Mouse (Mus musculus): Measurements from ENCODE around the gene Fam135a. TPM values are rescaled to one million over a fixed set of nuclear protein-coding genes. Genes with fewer than 3 reads are reported as not detected.

The Fam135a gene
- polyA plus RNA-seq, 1 experiment, result 6.5 TPM

DNA sequence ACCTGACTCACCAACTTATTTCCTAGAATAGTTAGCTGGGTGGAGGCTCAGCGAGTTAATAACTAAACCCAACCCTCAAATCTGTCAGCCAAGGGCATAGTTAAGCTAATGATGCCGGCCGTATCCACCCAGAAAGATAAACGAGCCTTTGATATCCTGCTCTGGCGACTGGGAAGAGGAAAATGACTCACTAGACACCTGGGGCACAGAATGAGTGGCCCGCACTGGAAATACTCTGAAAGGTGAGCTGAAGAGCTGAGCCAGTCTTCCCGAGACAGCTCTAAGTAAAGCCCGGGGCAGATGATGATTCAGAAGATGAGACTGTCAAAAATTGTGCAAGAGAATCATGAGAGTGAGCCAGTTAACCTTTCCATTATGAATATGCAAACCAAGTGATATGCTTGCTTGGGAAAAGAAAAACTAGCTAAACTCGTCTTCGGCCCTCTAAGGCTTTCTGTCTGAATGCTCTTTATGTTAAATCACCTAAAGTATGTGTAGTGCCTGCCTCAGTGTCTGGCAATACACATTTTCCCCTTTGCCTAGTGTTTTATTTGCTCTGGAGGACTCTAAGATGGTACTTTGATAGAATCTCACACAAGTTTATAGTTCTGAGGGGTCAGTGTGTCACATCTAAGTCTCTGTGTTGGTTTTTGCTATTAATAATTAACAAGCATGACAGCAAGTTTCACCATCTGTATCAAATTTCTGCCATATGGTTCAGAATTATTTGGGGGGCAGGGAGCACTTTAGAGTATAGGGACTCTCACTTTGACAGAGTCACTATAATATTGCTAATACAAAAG, 8.0 kb upstream of the Fam135a start:
- H3ac ChIP-seq (ENCODE audit: control insufficient read depth, insufficient read length), result no peak overlapping the region
- H3K27me3 ChIP-seq (ENCODE audit: control insufficient read depth, insufficient read depth, insufficient read length), result no peaks in the 10 kb centered on the region
- peak overlapping the region; percentile 85 for H3K4me2 ChIP-seq (ENCODE audit: low read depth)
- no peak for TF ChIP-seq POLR2AphosphoS2 (IDR thresholded peaks at IDR 0.05; ENCODE audit: insufficient read length, low read depth)
- no peak for TF ChIP-seq SRF (IDR thresholded peaks at IDR 0.05; ENCODE audit: control insufficient read depth, insufficient read length, low read depth)
- peak; percentile 64 for TF ChIP-seq CEBPB (IDR thresholded peaks at IDR 0.05; ENCODE audit: insufficient read depth, poor library complexity, severe bottlenecking)
- H3K4me3 ChIP-seq, result peak overlapping the region; percentile 3
- no peaks in the 10 kb centered on the region for H3K36me3 ChIP-seq (ENCODE audit: control insufficient read depth, insufficient read depth)
- no peaks in the 10 kb centered on the region for H3K79me2 ChIP-seq (ENCODE audit: control insufficient read depth, insufficient read depth)

DNA sequence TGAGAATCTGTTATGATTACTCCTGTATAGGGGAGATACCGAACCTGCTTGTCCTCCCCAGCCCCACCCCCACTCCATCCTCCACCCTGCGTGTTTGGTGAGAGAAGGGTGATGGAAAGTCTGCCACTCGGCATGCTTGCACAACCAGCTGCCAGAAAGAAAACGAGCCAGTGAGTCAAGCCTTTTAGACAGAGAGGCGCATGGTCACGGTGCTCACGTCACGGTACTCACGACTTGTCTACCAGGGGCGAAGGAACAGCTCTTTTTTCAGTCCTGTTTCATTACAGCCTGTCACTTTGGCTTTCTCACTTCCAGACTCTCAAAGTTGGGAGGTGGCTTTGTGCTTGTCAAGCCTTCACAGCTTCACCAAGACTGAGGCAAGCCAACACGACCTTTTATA, 7.2 kb upstream of the Fam135a start:
- no peaks in the 10 kb centered on the region for H3K79me2 ChIP-seq (ENCODE audit: control insufficient read depth, insufficient read depth)
- no peak overlapping the region for H3ac ChIP-seq (ENCODE audit: control insufficient read depth, insufficient read length)

DNA sequence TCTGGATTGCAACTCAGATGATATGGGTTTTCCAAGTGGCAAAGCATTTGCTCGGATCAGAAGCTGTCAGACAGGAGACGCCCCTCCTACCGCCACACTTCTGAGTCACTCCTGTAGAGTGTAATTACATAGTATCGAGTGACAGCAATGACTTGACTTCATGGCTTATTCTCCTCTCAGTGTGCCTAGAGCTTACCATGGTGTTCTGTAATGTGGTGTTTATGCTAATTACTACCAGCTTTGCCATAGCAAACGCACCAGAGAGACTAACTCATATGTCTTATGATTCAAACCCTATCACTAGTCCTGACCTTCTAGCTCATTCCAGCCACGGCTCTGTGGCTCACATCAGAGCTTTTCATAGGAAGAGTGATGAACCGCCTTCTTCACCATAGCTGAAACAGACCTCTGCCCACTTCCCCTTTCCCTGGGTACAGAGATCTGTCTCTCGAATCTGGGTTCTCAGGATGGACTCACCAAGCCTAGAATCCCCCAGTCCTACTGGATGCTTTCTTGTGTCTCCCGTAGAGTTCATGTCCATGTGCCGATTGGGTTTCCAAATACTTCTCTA, 2.5 kb upstream of the Fam135a start:
- peak overlapping the region; percentile 31 for H3K4me2 ChIP-seq (ENCODE audit: low read depth)
- H3ac ChIP-seq (ENCODE audit: control insufficient read depth, insufficient read length), result no peak overlapping the region
- H3K36me3 ChIP-seq (ENCODE audit: control insufficient read depth, insufficient read depth), result no peaks in the 10 kb centered on the region
- H3K27me3 ChIP-seq (ENCODE audit: control insufficient read depth, insufficient read depth, insufficient read length), result no peaks in the 10 kb centered on the region
- H3K4me3 ChIP-seq, result no peak overlapping the region
- no peak for TF ChIP-seq POLR2AphosphoS2 (IDR thresholded peaks at IDR 0.05; ENCODE audit: insufficient read length, low read depth)
- no peak for TF ChIP-seq MYOD1 (IDR thresholded peaks at IDR 0.05; ENCODE audit: control insufficient read depth in 1 of 3, insufficient read length in 2 of 3, low read depth in 2 of 3)
- peaks cover 19% of the 10 kb centered on the region for H3K79me2 ChIP-seq (ENCODE audit: control insufficient read depth, insufficient read depth)

More for the DNA sequence above, 7.2 kb upstream of the Fam135a start:
- H3K4me2 ChIP-seq (ENCODE audit: low read depth), result peak overlapping the region; percentile 85
- peak overlapping the region; percentile 3 for H3K4me3 ChIP-seq
- TF ChIP-seq USF1 (IDR thresholded peaks at IDR 0.05; ENCODE audit: low read depth) (no peak), CEBPB (IDR thresholded peaks at IDR 0.05; ENCODE audit: insufficient read depth, poor library complexity, severe bottlenecking) (no peak), MYOG (IDR thresholded peaks at IDR 0.05; ENCODE audit: control insufficient read depth in 1 of 3, insufficient read depth in 1 of 3, insufficient read length in 2 of 3, low read depth in 2 of 3) (no peak), POLR2AphosphoS2 (IDR thresholded peaks at IDR 0.05; ENCODE audit: insufficient read length, low read depth) (no peak), MYOD1 (IDR thresholded peaks at IDR 0.05; ENCODE audit: control insufficient read depth in 1 of 3, insufficient read length in 2 of 3, low read depth in 2 of 3) (no peak), MAX (IDR thresholded peaks at IDR 0.05; ENCODE audit: low read depth) (no peak), SRF (IDR thresholded peaks at IDR 0.05; ENCODE audit: control insufficient read depth, insufficient read length, low read depth) (no peak)
- no peaks in the 10 kb centered on the region for H3K36me3 ChIP-seq (ENCODE audit: control insufficient read depth, insufficient read depth)
- no peaks in the 10 kb centered on the region for H3K27me3 ChIP-seq (ENCODE audit: control insufficient read depth, insufficient read depth, insufficient read length)

DNA sequence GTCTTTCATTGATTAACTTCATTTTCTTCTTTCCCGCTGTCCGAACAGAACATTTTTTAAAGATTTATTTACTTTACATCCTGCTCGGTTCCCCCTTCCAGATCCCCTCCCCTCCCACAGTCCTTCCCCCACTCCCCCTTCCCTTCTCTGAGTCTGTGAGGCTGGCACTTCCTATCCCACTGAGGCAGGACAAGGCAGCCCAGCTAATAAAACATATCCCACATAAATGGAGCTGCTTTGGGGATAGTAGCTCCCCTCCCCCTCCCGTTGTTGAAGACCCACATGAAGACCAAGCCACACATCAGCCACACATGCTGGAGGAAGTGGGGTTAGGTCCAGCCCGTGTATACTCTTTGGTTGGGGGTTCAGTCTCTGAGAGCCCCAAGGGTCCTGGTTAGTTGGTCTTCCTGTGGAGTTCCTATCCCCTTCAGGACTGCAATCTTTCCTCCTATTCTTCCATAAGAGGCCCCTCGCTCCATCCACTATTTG, 773 bp upstream of the Fam135a start:
- Histone ChIP-seq H3K36me3 (ENCODE audit: control insufficient read depth, insufficient read depth) (no peaks in the 10 kb centered on the region), H3K4me2 (ENCODE audit: low read depth) (peak overlapping the region; percentile 81), H3K79me2 (ENCODE audit: control insufficient read depth, insufficient read depth) (peaks cover 35% of the 10 kb centered on the region), H3ac (ENCODE audit: control insufficient read depth, insufficient read length) (no peak overlapping the region), H3K4me3 (peak overlapping the region; percentile 71), H3K27me3 (ENCODE audit: control insufficient read depth, insufficient read depth, insufficient read length) (no peaks in the 10 kb centered on the region)
- no peak for TF ChIP-seq CEBPB (IDR thresholded peaks at IDR 0.05; ENCODE audit: insufficient read depth, poor library complexity, severe bottlenecking)
- no peak for TF ChIP-seq TCF3 (IDR thresholded peaks at IDR 0.05; ENCODE audit: insufficient read length, low read depth)
- TF ChIP-seq USF1 (IDR thresholded peaks at IDR 0.05; ENCODE audit: low read depth), result no peak
- TF ChIP-seq POLR2AphosphoS2 (IDR thresholded peaks at IDR 0.05; ENCODE audit: insufficient read length, low read depth), result no peak
- TF ChIP-seq MYOG (IDR thresholded peaks at IDR 0.05; ENCODE audit: control insufficient read depth in 1 of 3, insufficient read depth in 1 of 3, insufficient read length in 2 of 3, low read depth in 2 of 3), result no peak
- no peak for TF ChIP-seq POLR2A (IDR thresholded peaks at IDR 0.05; ENCODE audit: insufficient read length, low read depth)
- no peak for TF ChIP-seq MAX (IDR thresholded peaks at IDR 0.05; ENCODE audit: low read depth)
- no peak for TF ChIP-seq E2F4 (IDR thresholded peaks at IDR 0.05; ENCODE audit: insufficient read depth)
- TF ChIP-seq REST (IDR thresholded peaks at IDR 0.05; ENCODE audit: insufficient read depth, insufficient read length), result no peak
- no peak for TF ChIP-seq TCF12 (IDR thresholded peaks at IDR 0.05; ENCODE audit: insufficient read depth, poor library complexity, severe bottlenecking)
- TF ChIP-seq MYOD1 (IDR thresholded peaks at IDR 0.05; ENCODE audit: control insufficient read depth in 1 of 3, insufficient read length in 2 of 3, low read depth in 2 of 3), result no peak
- TF ChIP-seq SRF (IDR thresholded peaks at IDR 0.05; ENCODE audit: control insufficient read depth, insufficient read length, low read depth), result no peak

DNA sequence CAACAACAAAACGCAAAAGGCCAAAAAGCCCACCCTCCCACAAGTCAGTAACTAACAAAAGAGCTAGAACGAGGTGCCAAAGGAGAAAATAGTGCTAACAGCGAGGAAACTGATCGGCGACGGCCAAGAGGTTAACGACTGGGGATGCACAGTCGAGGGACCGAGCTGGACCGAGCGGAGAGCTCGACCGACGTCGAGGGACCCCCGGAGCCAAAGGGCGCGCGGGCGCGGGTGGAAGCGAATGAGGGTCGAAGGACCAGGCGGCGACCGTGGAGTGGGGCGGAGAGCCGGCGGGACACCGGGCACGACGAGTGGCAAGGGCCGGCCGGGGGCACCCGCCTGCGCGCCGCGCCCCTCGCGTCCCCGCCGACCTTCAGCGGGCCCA, 608 bp downstream of the Fam135a start:
- Histone ChIP-seq H3K27me3 (ENCODE audit: control insufficient read depth, insufficient read depth, insufficient read length) (no peaks in the 10 kb centered on the region), H3K36me3 (ENCODE audit: control insufficient read depth, insufficient read depth) (no peaks in the 10 kb centered on the region), H3K4me3 (peak overlapping the region; percentile 71), H3K4me2 (ENCODE audit: low read depth) (peak overlapping the region; percentile 84), H3ac (ENCODE audit: control insufficient read depth, insufficient read length) (peak overlapping the region; percentile 26), H3K79me2 (ENCODE audit: control insufficient read depth, insufficient read depth) (peaks cover 39% of the 10 kb centered on the region)
- TF ChIP-seq MYOD1 (IDR thresholded peaks at IDR 0.05; ENCODE audit: control insufficient read depth in 1 of 3, insufficient read length in 2 of 3, low read depth in 2 of 3), result peak in 1 of 3 experiments; percentile 4
- no peak for TF ChIP-seq MYOG (IDR thresholded peaks at IDR 0.05; ENCODE audit: control insufficient read depth in 1 of 3, insufficient read depth in 1 of 3, insufficient read length in 2 of 3, low read depth in 2 of 3)
- TF ChIP-seq USF1 (IDR thresholded peaks at IDR 0.05; ENCODE audit: low read depth), result no peak
